Mouse (Mus musculus) hindbrain, postnatal 0 days (tissue): ENCODE measurements at regions not wholly inside any gene's neighbourhood (a gene's known extent, or its start where the extent isn't known, plus 50 kb on each side); places are given as distances from the start of the nearest gene placed in this dataset.

Experiments
- ATAC-seq: fragments of 200-750 bp; cut with Nextera tagmentation; 2 replicates; pipeline ENCODE4 v1.8.0; 2017; ENCODE audit warnings: mild to moderate bottlenecking, moderate TSS enrichment, moderate library complexity
- DNase-seq: peaks from one replicate; pipeline ENCODE4 v3.0.0-alpha.2; 2015; ENCODE audit warnings: low spot score
- H3K27ac ChIP-seq: fragments of 300-500 bp; sonication (generic); 2 replicates; pipeline ENCODE4 v1.5.1; 2014; ENCODE audit warnings: mild to moderate bottlenecking
- H3K27me3 ChIP-seq: fragments of 300-500 bp; sonication (generic); 2 replicates; pipeline ENCODE4 v1.6.1; 2014; ENCODE audit warnings: low read length, mixed read lengths; ENCODE audit not compliant: insufficient read depth
- H3K36me3 ChIP-seq: fragments of 300-500 bp; sonication (generic); 2 replicates; pipeline ENCODE4 v1.6.1; 2014; ENCODE audit warnings: low read length, mixed read lengths; ENCODE audit not compliant: insufficient read depth
- H3K4me1 ChIP-seq: fragments of 300-500 bp; sonication (generic); 2 replicates; pipeline ENCODE4 v1.6.1; 2014; ENCODE audit warnings: antibody characterized with exemption, low read length, mixed read lengths; ENCODE audit not compliant: insufficient read depth
- H3K4me2 ChIP-seq: fragments of 300-500 bp; sonication (generic); 2 replicates; pipeline ENCODE4 v1.6.1; 2014; ENCODE audit warnings: low read depth, mild to moderate bottlenecking, low read length, moderate library complexity, mixed read lengths
- H3K4me3 ChIP-seq: fragments of 300-500 bp; sonication (generic); 2 replicates; pipeline ENCODE4 v1.5.1; 2014; ENCODE audit warnings: low read length
- H3K9ac ChIP-seq: fragments of 300-500 bp; sonication (generic); replicated peaks from 2 replicates; pipeline ENCODE4 v1.6.1; 2014; ENCODE audit warnings: mild to moderate bottlenecking, low read length, moderate library complexity, mixed read lengths
- H3K9me3 ChIP-seq: fragments of 300-500 bp; sonication (generic); 2 replicates; pipeline ENCODE4 v1.6.1; 2016; ENCODE audit warnings: low read length, mixed read lengths
- CTCF ChIP-seq: IDR thresholded peaks from 2 replicates; pipeline ENCODE4 v1.5.1; 2016; ENCODE audit warnings: antibody characterized with exemption, control low read depth, low read depth
- WGBS: fragments of 180-500 bp; shearing (Covaris S2); extraction: QIAGEN DNeasy Blood & Tissue Kit; methylation state at CpG from one replicate; pipeline ENCODE4 v1.1.7; 2014; 5-methylcytosine and 5-hydroxymethylcytosine counted together

GRCm38 (mm10) chr8:91747174-91747859 is 54.5 kb downstream of the Irx3 start:
- no peak for TF ChIP-seq CTCF
- Histone ChIP-seq H3K4me1 (peaks cover 4% of the 10 kb centered on the region; the same call in 1 of the 2 replicates), H3K4me3 (no peak overlapping the region), H3K27ac (peak overlapping the region; percentile 32; the same call in 1 of the 2 replicates), H3K9me3 (no peaks in the 10 kb centered on the region), H3K9ac (no peak overlapping the region), H3K4me2 (peak overlapping the region; percentile 34), H3K27me3 (no peaks in the 10 kb centered on the region), H3K36me3 (no peaks in the 10 kb centered on the region)
- DNase-seq (no peak), ATAC-seq (no peak)
- 42% methylated on average over 24 of the region's 24 CpGs for WGBS

- Histone ChIP-seq H3K4me3 (no peak overlapping the region), H3K27me3 (no peaks in the 10 kb centered on the region), H3K27ac (no peak overlapping the region), H3K36me3 (no peaks in the 10 kb centered on the region), H3K4me1 (no peaks in the 10 kb centered on the region), H3K4me2 (no peak overlapping the region), H3K9me3 (no peaks in the 10 kb centered on the region), H3K9ac (no peak overlapping the region)
- ATAC-seq = no peak
- WGBS = 68% methylated on average over 2 of the region's 2 CpGs
- TF ChIP-seq CTCF = no peak
- DNase-seq = no peak
These were observed 77.2 kb downstream of the Irx3 start for GRCm38 (mm10) chr8:91724646-91725045.
